Comparison of ENCODE assay signal across 21 mouse cellular contexts in the genomic region with DNA sequence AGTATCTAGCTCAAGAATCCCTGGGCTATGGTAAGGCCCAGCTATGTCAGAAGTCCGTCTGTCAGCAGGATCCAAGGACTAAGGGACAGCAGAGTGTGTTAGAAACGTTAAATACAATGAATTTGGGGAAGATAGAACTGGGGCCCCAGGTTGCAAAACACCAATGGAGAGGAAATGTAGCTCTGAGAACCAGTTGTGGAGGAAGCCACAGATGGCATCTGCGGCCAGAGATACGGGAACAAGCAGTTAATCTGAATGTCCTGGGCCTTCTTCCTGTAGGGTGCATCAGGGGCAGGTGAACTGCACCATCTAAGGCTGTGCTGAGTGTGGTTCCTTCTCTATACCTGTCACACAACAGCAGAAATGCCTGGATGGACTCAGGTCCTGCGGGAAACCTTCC. TPM values are rescaled to one million over a fixed set of nuclear protein-coding genes. Genes with fewer than 3 reads are reported as not detected.
A peak's percentile ranks its signal among the peaks of the same experiment; 100 is the strongest.
DNase-seq lines count a peak whose midpoint lies in the region; ATAC-seq and TF ChIP-seq lines count a peak whose summit lies in the region.
"Had no signal": no experiment of that assay in that cellular context is flagged by ENCODE, and none has a peak within 500 bp of the region (broad histone marks: within the 10 kb centered on the region; RNA-seq: fewer than 3 reads in every experiment).

No protein-coding gene starts in this region.

- no peak for TF ChIP-seq EP300 in heart, adult 2 months (IDR thresholded peaks at IDR 0.05; ENCODE audit: insufficient read depth, low read depth, low read length)
- TF ChIP-seq EP300 in CH12.LX (IDR thresholded peaks at IDR 0.05; ENCODE audit: low read length): no peak

- H3K9me3 ChIP-seq in heart, embryonic 16.5 days (replicated peaks; ENCODE audit: control insufficient read depth, low read length): no peaks in the 10 kb centered on the region
- H3K9me3 ChIP-seq in CH12.LX (replicated peaks; ENCODE audit: low read length): no peaks in the 10 kb centered on the region
- no peaks in the 10 kb centered on the region for H3K9me3 ChIP-seq in forebrain, embryonic 15.5 days
- H3K9me3 ChIP-seq: heart, embryonic 12.5 days; intestine, embryonic 15.5 days; midbrain, embryonic 15.5 days had no signal

- no peak for DNase-seq in heart, adult 2 months
- DNase-seq in CH12.LX (ENCODE audit: extremely low read depth) (no peak), liver (peak; percentile 46)
- DNase-seq in adrenal gland, postnatal 4 days (ENCODE audit: low spot score in 2 of 2): no peak
- DNase-seq: cerebellum, adult 11-12 months; gastrocnemius, postnatal 10 days; kidney, postnatal 14 days; retina, postnatal 1 day had no signal

- H3K79me2 ChIP-seq in heart, adult 2 months (replicated peaks; ENCODE audit: control insufficient read depth, insufficient read depth, low read length): no peaks in the 10 kb centered on the region
- no peaks in the 10 kb centered on the region for H3K79me2 ChIP-seq in CH12.LX (replicated peaks; ENCODE audit: control insufficient read depth, extremely low read depth, insufficient read depth, poor library complexity, severe bottlenecking)

- no peak overlapping the region for H3K4me2 ChIP-seq in heart, embryonic 16.5 days (ENCODE audit: low read depth, low read length)
- H3K4me2 ChIP-seq in CH12.LX (ENCODE audit: insufficient read depth, low read depth, poor library complexity, severe bottlenecking): no peak overlapping the region
- no peak overlapping the region for H3K4me2 ChIP-seq in forebrain, embryonic 15.5 days (replicated peaks)
- H3K4me2 ChIP-seq: heart, embryonic 12.5 days; intestine, embryonic 15.5 days; midbrain, embryonic 15.5 days had no signal

- in situ Hi-C loops in CH12.LX (cut with MboI; ENCODE audit: low pct_ligation_motif_present, low pct_unique_long_range_greater_than_20kb, low sequenced_read_pairs): no loop called here

- no peak overlapping the region for H3K4me3 ChIP-seq in heart, embryonic 16.5 days (ENCODE audit: low read length)
- no peak overlapping the region for H3K4me3 ChIP-seq in heart, adult 2 months
- no peak overlapping the region for H3K4me3 ChIP-seq in CH12.LX (replicated peaks in 1 of 3; ENCODE audit: low read depth in 2 of 3, low read length in 2 of 3, poor library complexity in 1 of 3)
- H3K4me3 ChIP-seq in forebrain, embryonic 15.5 days: no peak overlapping the region
- H3K4me3 ChIP-seq: heart, embryonic 12.5 days; intestine, embryonic 15.5 days; midbrain, embryonic 15.5 days had no signal

- TF ChIP-seq POLR2A in heart, adult 2 months (IDR thresholded peaks at IDR 0.05; ENCODE audit: insufficient read depth, low read depth, low read length): no peak
- TF ChIP-seq POLR2A in CH12.LX (IDR thresholded peaks at IDR 0.05; ENCODE audit: low read depth, low read length): no peak

- H3K4me1 ChIP-seq in heart, embryonic 16.5 days (ENCODE audit: control insufficient read depth, insufficient read depth, low read length): 0 out of 2 replicates have a peak, but pooled peaks cover 2% of the 10 kb centered on the region
- H3K4me1 ChIP-seq in heart, adult 2 months (ENCODE audit: control insufficient read depth, insufficient read depth, low read length): no peaks in the 10 kb centered on the region; the same call in 1 of the 2 replicates
- peaks cover 6 to 13% of the 10 kb centered on the region in 2 experiments for H3K4me1 ChIP-seq in CH12.LX (ENCODE audit: control insufficient read depth in 1 of 2, insufficient read depth in 2 of 2)
- H3K4me1 ChIP-seq in forebrain, embryonic 15.5 days: no peaks in the 10 kb centered on the region
- H3K4me1 ChIP-seq: intestine, embryonic 15.5 days; midbrain, embryonic 15.5 days had no signal

- TF ChIP-seq CTCF in heart, adult 2 months (IDR thresholded peaks at IDR 0.05): no peak
- TF ChIP-seq CTCF in CH12.LX (conservative IDR thresholded peaks at IDR 0.05 in 1 of 2, IDR thresholded peaks at IDR 0.05 in 1 of 2; ENCODE audit: low read depth in 2 of 2, low read length in 2 of 2): no peak

- intact Hi-C loops in heart, adult 2 months (cut with DNase I): no loop called here

- dilution Hi-C loops in CH12.LX (cut with MboI; ENCODE audit: extremely low pct_ligation_motif_present, extremely low pct_unique_long_range_greater_than_20kb, low sequenced_read_pairs): no loop called here

- ATAC-seq in heart, embryonic 16.5 days (replicated peaks; ENCODE audit: extremely low read depth, insufficient read depth, low FRiP score): peak; percentile 28; the same call in 1 of the 2 replicates
- ATAC-seq in megakaryocyte progenitor cell, adult 5-6 weeks (replicated peaks; ENCODE audit: poor library complexity): peak; percentile 71
- no peak for ATAC-seq in cerebellum, adult (ENCODE audit: insufficient number of reproducible peaks, low FRiP score, low TSS enrichment)
- no peak for ATAC-seq in forebrain, embryonic 15.5 days (replicated peaks)
- ATAC-seq: forebrain, embryonic 16.5 days; intestine, embryonic 15.5 days; midbrain, embryonic 15.5 days had no signal

- no peak for TF ChIP-seq RAD21 in CH12.LX (IDR thresholded peaks at IDR 0.05; ENCODE audit: low read depth, low read length)

- H3K9ac ChIP-seq in heart, embryonic 16.5 days (ENCODE audit: low read length): no peak overlapping the region
- H3K9ac ChIP-seq in heart, adult 2 months (ENCODE audit: low read depth, low read length): no peak overlapping the region
- H3K9ac ChIP-seq in CH12.LX (ENCODE audit: insufficient read depth, low read depth): no peak overlapping the region
- H3K9ac ChIP-seq in forebrain, embryonic 15.5 days (replicated peaks): no peak overlapping the region
- H3K9ac ChIP-seq: heart, embryonic 12.5 days; intestine, embryonic 15.5 days; midbrain, embryonic 15.5 days had no signal

- H3K27me3 ChIP-seq in heart, embryonic 16.5 days (ENCODE audit: control insufficient read depth, insufficient read depth, low read length): no peaks in the 10 kb centered on the region
- no peaks in the 10 kb centered on the region for H3K27me3 ChIP-seq in heart, adult 2 months (ENCODE audit: control insufficient read depth, insufficient read depth, low read length)
- H3K27me3 ChIP-seq in CH12.LX (replicated peaks): no peaks in the 10 kb centered on the region
- no peaks in the 10 kb centered on the region for H3K27me3 ChIP-seq in forebrain, embryonic 15.5 days
- H3K27me3 ChIP-seq: intestine, embryonic 15.5 days; midbrain, embryonic 15.5 days had no signal

- 68% methylated on average over 5 of the region's 5 CpGs for WGBS in heart, embryonic 16.5 days
- 75% methylated on average over 5 of the region's 5 CpGs for WGBS in heart, adult 2 months
- WGBS in forebrain, embryonic 15.5 days: 83% methylated on average over 5 of the region's 5 CpGs

- no peak overlapping the region for H3K27ac ChIP-seq in heart, embryonic 16.5 days (ENCODE audit: low read length)
- no peak overlapping the region for H3K27ac ChIP-seq in heart, adult 2 months
- no peak overlapping the region for H3K27ac ChIP-seq in CH12.LX (ENCODE audit: insufficient read depth, low read depth)
- H3K27ac ChIP-seq in forebrain, embryonic 15.5 days (replicated peaks): no peak overlapping the region
- H3K27ac ChIP-seq: intestine, embryonic 15.5 days; midbrain, embryonic 15.5 days had no signal

- no peaks in the 10 kb centered on the region for H3K36me3 ChIP-seq in heart, embryonic 16.5 days (ENCODE audit: control insufficient read depth, insufficient read depth)
- no peaks in the 10 kb centered on the region for H3K36me3 ChIP-seq in heart, adult 2 months (ENCODE audit: control insufficient read depth, insufficient read depth, low read length)
- H3K36me3 ChIP-seq in CH12.LX (replicated peaks in 1 of 2; ENCODE audit: control insufficient read depth in 1 of 2, insufficient read depth in 1 of 2, low read length in 1 of 2): no peaks in the 10 kb centered on the region
- no peaks in the 10 kb centered on the region for H3K36me3 ChIP-seq in forebrain, embryonic 15.5 days
- H3K36me3 ChIP-seq: heart, embryonic 12.5 days; intestine, embryonic 15.5 days; midbrain, embryonic 15.5 days had no signal

TF ChIP-seq in CH12.LX, 34 proteins besides CTCF, POLR2A, EP300 and RAD21:
- TF ChIP-seq CHD1 (IDR thresholded peaks at IDR 0.05; ENCODE audit: low read depth, low read length) (no peak), MAX (IDR thresholded peaks at IDR 0.05; ENCODE audit: low read length) (0 out of 2 replicates have a peak, but pooled peaks have one; percentile 5), TCF12 (IDR thresholded peaks at IDR 0.05; ENCODE audit: low read depth, low read length) (no peak), SIN3A (IDR thresholded peaks at IDR 0.05; ENCODE audit: low read length) (no peak)

RNA-seq across cellular contexts. Expression of a gene that starts 43.8 kb away (rescaled TPM):
- 2.9 and 3.1 TPM in 2 replicates for polyA plus RNA-seq in heart, embryonic 16.5 days (2015; fragmentation: Nextera tagmentation; extraction: Ambion mirVana)
- 1 to 10 TPM; 2.8 to 3.1 TPM for total RNA-seq in heart, adult 2 months (2021)
- polyA plus RNA-seq in heart, adult 2 months (2012; rRNA removed): 3.6 and 4.1 TPM in 2 replicates
- total RNA-seq in CH12.LX (2012; rRNA removed) (5.3 and 6.9 TPM in 2 replicates), CH12.LX (2014; rRNA removed) (2.3 and 2.4 TPM in 2 replicates)
- polyA plus RNA-seq in CH12.LX (2012; ENCODE audit: insufficient read length, low read depth): 3.2 and 3.7 TPM in 2 replicates
- total RNA-seq in megakaryocyte progenitor cell, adult 5-6 weeks (2015): 61.4 and 74.2 TPM in 2 replicates
- total RNA-seq in megakaryocyte progenitor cell, adult 5-6 weeks (2017): 49.6 and 59.1 TPM in 2 replicates
- total RNA-seq in adrenal gland, postnatal 4 days (2021): 1 to 10 TPM; 6.6 to 7.7 TPM
- polyA plus RNA-seq in forebrain, embryonic 15.5 days (2015; fragmentation: Nextera tagmentation; extraction: Ambion mirVana): 3.1 and 3.4 TPM in 2 replicates

RNA-seq across cellular contexts. Expression of a gene that starts 52.7 kb away (rescaled TPM):
- polyA plus RNA-seq in heart, embryonic 16.5 days (2015; fragmentation: Nextera tagmentation; extraction: Ambion mirVana): 0.13 TPM in 1 of 2 replicates, not detected in the other
- not detected for total RNA-seq in heart, adult 2 months (2021)
- polyA plus RNA-seq in heart, adult 2 months (2012; rRNA removed): not detected in 2 replicates
- total RNA-seq in CH12.LX (2012; rRNA removed) (not detected in 2 replicates), CH12.LX (2014; rRNA removed) (not detected in 2 replicates)
- not detected in 2 replicates for polyA plus RNA-seq in CH12.LX (2012; ENCODE audit: insufficient read length, low read depth)
- 0.07 TPM in 1 of 2 replicates, not detected in the other for total RNA-seq in megakaryocyte progenitor cell, adult 5-6 weeks (2015)
- total RNA-seq in megakaryocyte progenitor cell, adult 5-6 weeks (2017): not detected in 2 replicates
- 1 to 10 TPM in 1 of 2 experiments, not detected in 1; 3.8 TPM for total RNA-seq in adrenal gland, postnatal 4 days (2021)
- not detected in 2 replicates for polyA plus RNA-seq in forebrain, embryonic 15.5 days (2015; fragmentation: Nextera tagmentation; extraction: Ambion mirVana)
- total RNA-seq: gastrocnemius, postnatal 10 days; layer of hippocampus, postnatal 14 days had no signal
- polyA plus RNA-seq: forebrain, embryonic 16.5 days; heart, embryonic 12.5 days; hindbrain, embryonic 11.5 days; limb, embryonic 11.5 days; lung, embryonic 16.5 days; midbrain, embryonic 15.5 days; neural tube, embryonic 14.5 days had no signal

Comparison
In these comparisons a context has a peak if more than half of its experiments do, and no peak if none do; other contexts are left out.
1. ATAC-seq: peak in heart, embryonic 16.5 days (single experiment) and megakaryocyte progenitor cell, adult 5-6 weeks (single experiment); none in cerebellum, adult (single experiment) and forebrain, embryonic 15.5 days (single experiment).
2. RNA of a gene that starts 43.8 kb away (total RNA-seq): 49.6 to 74.2 TPM in megakaryocyte progenitor cell, adult 5-6 weeks; 6.6 to 7.7 TPM in adrenal gland, postnatal 4 days, 2.3 to 6.9 TPM in CH12.LX and 2.8 to 3.1 TPM in heart, adult 2 months; every median in the first group is over 4 times any median in the second.